Mouse (Mus musculus) forebrain, embryonic 10.5 days (tissue): ENCODE measurements around the gene Cfap77. TPM values are rescaled to one million over a fixed set of nuclear protein-coding genes. Genes with fewer than 3 reads are reported as not detected.

Experiments used
- DNase-seq: peaks from one replicate; pipeline ENCODE4 v3.0.0-alpha.2; 2017; ENCODE audit warnings: low spot score; ENCODE audit errors: extremely low spot score
- H3K27ac ChIP-seq: fragments of 300-500 bp; sonication (generic); 2 replicates; pipeline ENCODE4 v1.5.1; 2016; ENCODE audit warnings: mild to moderate bottlenecking
- H3K27me3 ChIP-seq: fragments of 300-500 bp; sonication (generic); 2 replicates; pipeline ENCODE4 v1.6.1; 2016; ENCODE audit warnings: mild to moderate bottlenecking; ENCODE audit not compliant: poor library complexity, severe bottlenecking
- H3K36me3 ChIP-seq: fragments of 300-500 bp; sonication (generic); replicated peaks from 2 replicates; pipeline ENCODE4 v1.6.1; 2016; ENCODE audit warnings: mild to moderate bottlenecking, moderate library complexity
- H3K4me1 ChIP-seq: fragments of 300-500 bp; sonication (generic); 2 replicates; pipeline ENCODE4 v1.6.1; 2016
- H3K4me3 ChIP-seq: fragments of 300-500 bp; sonication (generic); 2 replicates; pipeline ENCODE4 v1.5.1; 2016; ENCODE audit warnings: mild to moderate bottlenecking, moderate library complexity
- H3K9me3 ChIP-seq: fragments of 300-500 bp; sonication (generic); 2 replicates; pipeline ENCODE4 v1.6.1; 2016; ENCODE audit warnings: mild to moderate bottlenecking, moderate library complexity
- WGBS: fragments of 180-500 bp; shearing (Covaris S2); methylation state at CpG from one replicate; pipeline ENCODE4 v1.1.7; 2016; 5-methylcytosine and 5-hydroxymethylcytosine counted together
- polyA plus RNA-seq: library from polyadenylated mRNA; unstranded; fragments of >200 nt; fragmentation: Nextera tagmentation; extraction: Ambion mirVana; gene quantifications from 2 replicates; pipeline ENCODE4 v1.2.1, GENCODE M21; 2016

The Cfap77 gene
- polyA plus RNA-seq, 1 experiment from 2014 or later: 0.67 TPM

DNA sequence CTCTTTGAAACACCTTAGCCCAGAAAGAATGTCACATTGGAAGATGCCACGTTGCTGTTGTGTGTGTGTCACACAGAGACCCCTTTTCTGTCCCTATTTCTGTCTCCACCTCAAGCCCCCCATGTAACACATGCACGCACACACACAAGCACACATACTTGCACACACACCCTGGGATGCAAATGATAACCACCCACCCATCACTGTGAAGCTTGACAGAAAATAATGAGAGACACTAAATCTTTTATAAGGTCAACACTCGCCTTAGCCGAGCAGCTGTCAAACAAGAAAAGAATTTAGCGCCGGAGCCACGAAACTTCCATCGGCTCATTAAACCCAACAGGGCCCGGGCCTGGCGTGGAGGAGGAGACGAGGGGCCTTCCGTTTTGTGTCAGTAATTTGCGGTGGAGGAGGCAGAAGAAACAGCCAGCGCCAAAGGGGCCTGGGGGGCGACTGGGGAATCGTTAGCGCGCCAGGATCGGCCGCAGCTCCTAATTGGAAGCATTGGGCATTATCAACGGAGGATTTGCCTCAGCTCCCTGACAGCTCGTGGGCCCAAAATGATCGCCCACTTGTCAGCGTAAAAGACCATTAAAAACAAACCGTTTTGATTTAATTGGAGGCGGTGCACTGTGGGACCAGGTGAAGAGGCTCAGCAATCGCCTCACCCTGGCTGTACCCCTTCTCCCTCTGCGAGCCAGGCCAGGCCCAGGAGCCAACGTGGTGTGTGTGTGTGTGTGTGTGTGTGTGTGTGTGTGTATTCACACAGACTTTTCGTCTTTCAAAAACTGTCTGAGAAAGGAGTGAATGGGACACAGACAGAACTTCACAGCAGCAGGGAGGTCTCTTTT, 111.0 kb downstream of the Cfap77 start:
- Histone ChIP-seq H3K9me3 (no peaks in the 10 kb centered on the region), H3K36me3 (no peaks in the 10 kb centered on the region), H3K27ac (peak overlapping the region; percentile 73), H3K4me3 (peak overlapping the region; percentile 4; the same call in 1 of the 2 replicates), H3K27me3 (peaks cover 94% of the 10 kb centered on the region), H3K4me1 (peaks cover 65% of the 10 kb centered on the region)
- WGBS: 31% methylated on average over 30 of the region's 30 CpGs
- peak; percentile 74 for DNase-seq

DNA sequence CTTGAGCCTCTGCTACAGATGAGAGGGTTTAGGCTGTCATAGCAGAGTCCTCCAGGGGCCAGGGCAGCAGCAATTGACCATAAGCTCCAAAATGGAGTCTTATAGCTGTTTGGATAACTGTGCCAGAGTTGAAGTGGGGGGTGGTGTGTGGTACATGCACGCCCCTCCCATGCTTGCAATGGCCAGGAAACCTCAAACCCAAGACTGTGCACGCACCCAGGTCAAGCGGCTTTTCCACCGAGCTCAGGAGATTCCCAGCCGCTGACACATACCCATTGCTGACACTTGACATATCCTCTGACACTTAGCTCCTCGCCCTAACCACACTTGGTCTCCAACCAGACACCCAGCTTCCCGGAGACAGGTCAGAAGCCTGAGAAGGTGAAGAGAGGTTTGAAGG, 115.9 kb downstream of the Cfap77 start:
- Histone ChIP-seq H3K4me1 (peaks cover 46% of the 10 kb centered on the region), H3K4me3 (no peak overlapping the region), H3K9me3 (no peaks in the 10 kb centered on the region), H3K36me3 (no peaks in the 10 kb centered on the region), H3K27me3 (peaks cover 84% of the 10 kb centered on the region), H3K27ac (no peak overlapping the region)
- DNase-seq: no peak
- 89% methylated on average over 7 of the region's 7 CpGs for WGBS

DNA sequence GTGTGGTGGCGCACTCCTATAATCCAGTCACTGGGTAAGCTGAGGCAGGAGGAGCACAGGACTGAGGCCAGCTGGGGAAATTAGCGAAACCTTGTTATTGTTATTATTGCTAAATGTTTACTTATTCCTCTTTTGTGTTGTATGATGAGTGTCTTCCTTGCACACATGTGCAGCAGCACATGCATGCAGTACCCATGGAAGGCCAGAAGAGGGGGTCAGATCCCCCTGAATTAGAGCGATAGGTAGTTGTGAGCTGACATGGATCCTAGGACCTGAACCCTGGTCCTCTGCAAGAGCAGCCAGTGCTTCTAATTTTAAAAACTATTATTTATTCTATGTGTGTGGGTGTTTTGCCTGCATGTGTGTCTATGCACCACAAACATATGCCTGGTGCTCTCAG, 124.3 kb downstream of the Cfap77 start:
- Histone ChIP-seq H3K4me1 (peaks cover 6% of the 10 kb centered on the region), H3K27me3 (peaks cover 81% of the 10 kb centered on the region), H3K4me3 (no peak overlapping the region), H3K27ac (no peak overlapping the region), H3K36me3 (no peaks in the 10 kb centered on the region), H3K9me3 (no peaks in the 10 kb centered on the region)
- WGBS: 89% methylated on average over 3 of the region's 3 CpGs
- DNase-seq: no peak

GRCm38 (mm10) chr2:28923912-28924311, 131.0 kb downstream of the Cfap77 start:
- DNase-seq: peak; percentile 80
- Histone ChIP-seq H3K27ac (no peak overlapping the region), H3K4me3 (no peak overlapping the region), H3K27me3 (peaks cover 99% of the 10 kb centered on the region), H3K4me1 (peaks cover 3% of the 10 kb centered on the region; the same call in 1 of the 2 replicates), H3K9me3 (no peaks in the 10 kb centered on the region), H3K36me3 (no peaks in the 10 kb centered on the region)
- 5% methylated on average over 4 of the region's 4 CpGs for WGBS

GRCm38 (mm10) chr2:28919001-28919400, 135.9 kb downstream of the Cfap77 start:
- Histone ChIP-seq H3K36me3 (no peaks in the 10 kb centered on the region), H3K4me3 (no peak overlapping the region), H3K27ac (no peak overlapping the region), H3K4me1 (peaks cover 23% of the 10 kb centered on the region), H3K27me3 (peaks cover 100% of the 10 kb centered on the region), H3K9me3 (no peaks in the 10 kb centered on the region)
- no peak for DNase-seq
- 1% methylated on average over 4 of the region's 4 CpGs for WGBS

DNA sequence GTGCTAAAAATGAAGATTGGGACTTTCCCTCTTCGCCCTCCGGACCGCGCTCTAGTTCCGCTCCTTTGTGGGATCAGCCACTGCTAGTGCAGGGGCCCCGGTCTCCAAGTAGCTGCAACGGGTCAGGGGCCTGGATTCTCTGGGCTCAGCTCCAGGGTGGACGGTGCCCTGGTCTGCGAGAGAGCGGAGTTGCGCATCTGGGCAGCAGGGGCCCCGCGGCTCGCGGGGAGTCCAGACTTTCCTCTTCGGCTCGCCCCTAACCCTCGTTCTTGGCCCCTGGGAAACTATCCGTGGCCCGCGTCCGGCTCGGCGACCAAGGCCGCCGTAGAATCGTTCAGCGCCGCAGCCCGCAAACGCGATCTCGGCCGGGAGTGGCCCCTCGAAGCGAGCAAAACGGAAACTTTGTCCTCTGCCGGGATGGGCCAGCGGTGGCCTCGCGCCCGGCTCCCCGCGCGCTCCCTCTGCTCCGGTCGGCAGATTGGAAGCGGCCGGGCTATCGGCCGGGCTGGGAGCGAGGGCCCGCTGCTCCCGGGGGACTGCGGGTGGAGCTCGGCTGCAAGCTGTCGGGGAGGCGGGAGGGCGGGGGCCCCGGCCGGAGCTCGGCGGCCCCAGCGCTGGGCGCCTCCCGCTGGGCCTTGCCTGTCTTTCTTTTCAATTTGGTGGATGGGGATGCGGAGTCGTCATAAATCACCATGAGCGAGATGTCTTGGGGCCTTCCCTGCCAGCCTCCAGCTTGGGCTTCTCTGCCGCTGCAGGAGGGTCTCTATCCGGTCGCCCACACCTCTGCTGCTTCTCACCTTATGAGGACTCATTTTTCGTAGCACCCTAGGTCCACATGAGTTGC, 137.1 kb downstream of the Cfap77 start:
- Histone ChIP-seq H3K9me3 (no peaks in the 10 kb centered on the region), H3K4me3 (peak overlapping the region; percentile 37), H3K4me1 (peaks cover 28% of the 10 kb centered on the region), H3K36me3 (no peaks in the 10 kb centered on the region), H3K27me3 (peaks cover 100% of the 10 kb centered on the region), H3K27ac (0 out of 2 replicates have a peak overlapping the region, but pooled peaks have one; percentile 22)
- peak; percentile 49 for DNase-seq
- WGBS: under 1% methylated on average over 73 of the region's 73 CpGs

GRCm38 (mm10) chr2:28917156-28917517, 137.7 kb downstream of the Cfap77 start:
- Histone ChIP-seq H3K9me3 (no peaks in the 10 kb centered on the region), H3K36me3 (no peaks in the 10 kb centered on the region), H3K27ac (no peak overlapping the region), H3K4me1 (peaks cover 34% of the 10 kb centered on the region), H3K4me3 (0 out of 2 replicates have a peak overlapping the region, but pooled peaks have one; percentile 37), H3K27me3 (peaks cover 100% of the 10 kb centered on the region)
- peak; percentile 48 for DNase-seq
- WGBS: 2% methylated on average over 11 of the region's 11 CpGs

DNA sequence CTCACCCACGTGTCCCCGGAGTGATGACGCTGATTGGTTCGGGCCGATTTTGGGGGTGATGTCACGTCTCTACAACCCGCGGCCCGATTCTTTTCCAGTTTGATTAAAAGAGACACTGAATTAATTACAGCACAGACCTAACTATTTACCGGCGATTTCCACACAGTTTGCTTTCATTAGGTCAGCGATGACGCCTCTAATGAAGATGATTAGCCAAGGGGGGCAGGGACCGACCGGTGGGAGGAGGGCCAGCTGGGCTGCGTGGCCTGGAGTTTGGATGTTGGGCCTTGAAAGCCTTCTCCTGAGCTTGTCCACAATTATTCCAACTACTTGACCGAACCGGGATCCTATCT, 138.4 kb downstream of the Cfap77 start, which contains the start of gene Barhl1:
Gene Barhl1 (minus strand): TSS at position 156 of the 353 bp plus-strand sequence.
- Histone ChIP-seq H3K4me3 (peak within 1 kb of the TSS; percentile 37), H3K27ac (0 out of 2 replicates have a peak within 1 kb of the TSS, but pooled peaks have one; percentile 22), H3K27me3 (peaks cover 100% of the 10 kb centered on the region), H3K4me1 (peaks cover 41% of the 10 kb centered on the region), H3K36me3 (no peaks in the 10 kb centered on the region), H3K9me3 (no peaks in the 10 kb centered on the region)
- WGBS: under 1% methylated on average over 18 of the region's 18 CpGs
- DNase-seq: peak; percentile 35

GRCm38 (mm10) chr2:28915768-28916512, 138.9 kb downstream of the Cfap77 start:
- Histone ChIP-seq H3K4me1 (peaks cover 46% of the 10 kb centered on the region), H3K27ac (no peak overlapping the region), H3K4me3 (peak overlapping the region; percentile 20; the same call in 1 of the 2 replicates)

GRCm38 (mm10) chr2:28915104-28915738, 139.6 kb downstream of the Cfap77 start:
- peak overlapping the region; percentile 20; the same call in 1 of the 2 replicates for H3K4me3 ChIP-seq
- WGBS: 2% methylated on average over 22 of the region's 22 CpGs
- H3K9me3 ChIP-seq: no peaks in the 10 kb centered on the region
- peaks cover 100% of the 10 kb centered on the region for H3K27me3 ChIP-seq
- H3K4me1 ChIP-seq: peaks cover 49% of the 10 kb centered on the region
- DNase-seq: peak; percentile 29
- no peak overlapping the region for H3K27ac ChIP-seq
- no peaks in the 10 kb centered on the region for H3K36me3 ChIP-seq

More at GRCm38 (mm10) chr2:28915768-28916512, 138.9 kb downstream of the Cfap77 start:
- WGBS: under 1% methylated on average over 50 of the region's 50 CpGs
- Histone ChIP-seq H3K9me3 (no peaks in the 10 kb centered on the region), H3K27me3 (peaks cover 100% of the 10 kb centered on the region), H3K36me3 (no peaks in the 10 kb centered on the region)
- DNase-seq: peak; percentile 65

GRCm38 (mm10) chr2:28914121-28914520, 140.7 kb downstream of the Cfap77 start:
- Histone ChIP-seq H3K4me3 (no peak overlapping the region), H3K36me3 (no peaks in the 10 kb centered on the region), H3K27ac (no peak overlapping the region), H3K27me3 (peaks cover 100% of the 10 kb centered on the region), H3K9me3 (no peaks in the 10 kb centered on the region), H3K4me1 (peaks cover 55% of the 10 kb centered on the region)
- DNase-seq: no peak
- 2% methylated on average over 2 of the region's 2 CpGs for WGBS

GRCm38 (mm10) chr2:28912961-28913360, 141.9 kb downstream of the Cfap77 start:
- Histone ChIP-seq H3K4me1 (peaks cover 63% of the 10 kb centered on the region), H3K4me3 (no peak overlapping the region), H3K9me3 (no peaks in the 10 kb centered on the region), H3K27ac (no peak overlapping the region), H3K36me3 (no peaks in the 10 kb centered on the region), H3K27me3 (peaks cover 100% of the 10 kb centered on the region)
- 1% methylated on average over 4 of the region's 4 CpGs for WGBS
- peak; percentile 33 for DNase-seq
